Mouse (Mus musculus) C2C12 (cell line): ENCODE measurements around the gene Gm7029. TPM values are rescaled to one million over a fixed set of nuclear protein-coding genes. Genes with fewer than 3 reads are reported as not detected.
"Not testable (repeated sequence)": the region's sequence is repeated elsewhere in the genome, so short reads cannot be mapped to it uniquely, and the experiment has no call there.

Experiments used
- H3K27me3 ChIP-seq: one replicate; pipeline ENCODE4 v1.6.1; 2011; ENCODE audit not compliant: control insufficient read depth, insufficient read depth, insufficient read length
- H3K36me3 ChIP-seq: one replicate; pipeline ENCODE4 v1.6.1; 2011; ENCODE audit not compliant: control insufficient read depth, insufficient read depth
- H3K4me3 ChIP-seq: one replicate; pipeline ENCODE4 v1.5.1; 2011; ENCODE audit warnings: mild to moderate bottlenecking, control low read depth; ENCODE audit not compliant: poor library complexity, insufficient read depth, severe bottlenecking
- H3K79me2 ChIP-seq: one replicate; pipeline ENCODE4 v1.6.1; 2011; ENCODE audit not compliant: control insufficient read depth, insufficient read depth
- H3K79me3 ChIP-seq: one replicate; pipeline ENCODE4 v1.6.1; 2011; ENCODE audit warnings: low read depth, control low read depth
- H3ac ChIP-seq: one replicate; pipeline ENCODE3; 2011; ENCODE audit warnings: low read depth; ENCODE audit not compliant: control insufficient read depth, insufficient read length
- CEBPB ChIP-seq: IDR thresholded peaks from one replicate; pipeline ENCODE4 v1.6.1; 2011; ENCODE audit warnings: low read depth, mild to moderate bottlenecking, control low read depth, moderate library complexity
- CTCF ChIP-seq: IDR thresholded peaks from one replicate; pipeline ENCODE4 v1.5.1; 2011; ENCODE audit not compliant: control insufficient read depth, insufficient read depth, insufficient read length
- FOSL1 ChIP-seq: IDR thresholded peaks from one replicate; pipeline ENCODE4 v1.8.0; 2011; ENCODE audit warnings: mild to moderate bottlenecking, low read length; ENCODE audit not compliant: poor library complexity, insufficient read depth, severe bottlenecking
- MAX ChIP-seq: IDR thresholded peaks from one replicate; pipeline ENCODE4 v1.6.1; 2011; ENCODE audit warnings: mild to moderate bottlenecking, control low read depth
- MYOD1 ChIP-seq: IDR thresholded peaks from one replicate; pipeline ENCODE4 v1.6.1; 2011; ENCODE audit warnings: low read depth; ENCODE audit not compliant: control insufficient read depth, insufficient read length
- MYOG ChIP-seq: IDR thresholded peaks from one replicate; pipeline ENCODE4 v1.6.1; 2011; ENCODE audit not compliant: control insufficient read depth, insufficient read length; ENCODE audit errors: extremely low read depth
- USF1 ChIP-seq: IDR thresholded peaks from one replicate; pipeline ENCODE4 v1.6.1; 2011; ENCODE audit warnings: low read depth, mild to moderate bottlenecking, control low read depth, moderate library complexity
- polyA plus RNA-seq: library from polyadenylated mRNA; unstranded; fragments of >200 nt; fragmentation: generic; extraction: Trizol; gene quantifications from one replicate; pipeline ENCODE4 v1.2.1, GENCODE M21; 2012; ENCODE audit warnings: missing spikeins

Gm7029 gene
- polyA plus RNA-seq, 1 experiment: not detected

GRCm38 (mm10) chr17:33902491-33902890 is 28.9 kb downstream of the Gm7029 start:
- Histone ChIP-seq H3ac (no peak overlapping the region), H3K79me3 (no peaks in the 10 kb centered on the region), H3K36me3 (no peaks in the 10 kb centered on the region), H3K79me2 (no peaks in the 10 kb centered on the region), H3K4me3 (no peak overlapping the region), H3K27me3 (no peaks in the 10 kb centered on the region)
- no peak for TF ChIP-seq CEBPB
- no peak for TF ChIP-seq MYOD1
- TF ChIP-seq FOSL1: no peak
- no peak for TF ChIP-seq MAX
- no peak for TF ChIP-seq MYOG
- TF ChIP-seq USF1: no peak
- TF ChIP-seq CTCF: no peak

DNA sequence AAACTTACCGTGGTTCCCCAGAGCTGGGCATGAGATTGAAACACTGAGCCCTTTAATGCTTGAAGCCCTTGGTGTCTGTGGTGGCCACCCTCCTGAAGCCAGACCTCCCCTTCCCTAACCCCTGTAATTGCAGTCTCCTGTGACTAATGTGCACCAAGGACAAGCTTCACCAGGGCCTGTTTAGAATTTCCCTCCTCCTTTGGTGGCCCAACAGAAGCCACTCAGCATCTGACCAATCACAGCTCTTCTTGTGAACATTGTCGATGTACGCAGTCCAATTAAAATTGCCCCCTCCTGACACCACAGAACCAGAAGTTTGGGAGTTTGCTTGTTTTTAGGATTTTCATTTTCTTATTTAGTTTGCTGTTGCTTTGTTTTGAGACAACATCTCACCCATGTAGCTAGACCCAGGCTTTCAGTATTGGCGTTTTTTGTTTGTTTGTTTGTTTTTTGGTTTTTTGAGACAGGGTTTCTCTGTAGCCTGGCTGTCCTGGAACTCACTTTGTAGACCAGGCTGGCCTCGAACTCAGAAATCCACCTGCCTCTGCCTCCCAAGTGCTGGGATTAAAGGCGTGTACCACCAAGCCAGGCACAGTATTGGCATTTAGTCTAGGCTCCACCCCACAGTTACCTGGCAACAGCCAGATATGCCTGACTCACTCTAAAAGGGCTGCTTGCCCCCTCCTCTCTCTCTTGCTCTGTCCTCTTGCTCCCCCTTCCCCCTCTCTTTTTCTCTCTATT is 30.4 kb downstream of the Gm7029 start:
- H3K79me2 ChIP-seq, H3K4me3 ChIP-seq, H3K79me3 ChIP-seq, H3K36me3 ChIP-seq, H3K27me3 ChIP-seq, H3ac ChIP-seq: not testable (repeated sequence)

DNA sequence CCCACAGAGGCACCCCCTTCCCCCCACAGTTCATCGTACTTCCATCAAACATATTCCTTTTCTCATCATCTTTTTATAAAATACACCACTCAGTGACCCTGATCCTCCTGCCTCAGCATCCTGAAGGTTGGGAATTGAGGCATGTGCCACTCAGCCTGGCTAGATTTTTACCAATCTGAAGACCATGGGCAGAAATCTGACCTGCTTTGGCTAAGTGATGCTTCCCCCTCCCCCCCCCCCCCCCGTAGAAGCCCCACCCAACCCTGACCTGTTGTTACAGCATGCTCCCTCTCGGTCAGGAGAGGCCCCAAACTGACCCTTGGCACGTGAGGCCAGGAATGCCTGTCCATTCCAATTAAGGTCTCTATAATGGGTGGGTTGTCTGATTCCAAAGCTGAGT is 31.2 kb downstream of the Gm7029 start, which contains the start of gene Platr17:
TSS of gene Platr17 (plus strand) at position 301 of the 400 bp plus-strand sequence.
- not testable (repeated sequence) for H3K79me2 ChIP-seq, H3K36me3 ChIP-seq, H3ac ChIP-seq, H3K27me3 ChIP-seq, H3K79me3 ChIP-seq, H3K4me3 ChIP-seq

DNA sequence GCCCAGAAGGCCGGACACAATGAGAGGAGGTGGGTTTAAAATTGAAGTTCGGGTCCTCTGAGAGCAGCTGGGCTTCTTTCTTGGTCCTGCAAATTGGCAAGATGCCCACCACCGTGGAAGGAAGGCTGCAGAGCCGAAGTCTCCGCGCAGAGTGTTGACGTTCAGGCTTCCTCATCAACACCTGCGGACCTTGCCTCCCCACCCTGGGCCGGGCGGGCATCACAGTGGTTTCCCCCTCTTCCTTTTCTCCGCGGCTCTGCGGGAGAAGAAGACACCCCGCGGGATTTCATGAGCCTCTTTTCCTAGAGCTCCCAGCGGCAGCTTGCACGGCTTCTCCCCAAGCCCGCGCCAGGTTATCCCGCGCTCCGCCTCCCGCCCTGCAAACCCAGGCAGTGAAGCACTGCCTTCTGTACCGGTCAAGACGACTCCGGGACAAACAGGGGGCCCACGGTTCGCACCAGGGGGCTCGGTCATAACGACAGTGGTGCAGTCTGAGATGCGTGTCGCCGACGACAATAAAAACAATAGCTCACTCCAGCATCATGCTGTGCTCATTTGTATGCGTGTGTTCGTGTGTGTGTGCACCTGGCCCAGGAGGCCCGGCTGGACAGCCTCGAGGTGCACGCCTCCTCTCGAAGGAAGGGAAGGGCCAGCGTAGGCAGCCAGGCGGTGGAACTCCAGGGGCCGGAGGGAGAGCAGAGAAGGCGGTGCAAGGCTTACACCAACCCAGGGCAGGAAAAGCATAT is 34.9 kb downstream of the Gm7029 start:
- H3K4me3 ChIP-seq: peak overlapping the region; percentile 38
- TF ChIP-seq CEBPB (no peak), CTCF (no peak), MYOD1 (no peak), FOSL1 (no peak), MYOG (no peak), USF1 (no peak), MAX (no peak)
- H3K79me3 ChIP-seq: peaks cover 3% of the 10 kb centered on the region
- peaks cover 21% of the 10 kb centered on the region for H3K36me3 ChIP-seq
- peak overlapping the region; percentile 60 for H3ac ChIP-seq
- peaks cover 38% of the 10 kb centered on the region for H3K79me2 ChIP-seq
- no peaks in the 10 kb centered on the region for H3K27me3 ChIP-seq

GRCm38 (mm10) chr17:33909077-33909868 is 35.6 kb downstream of the Gm7029 start, which contains the start of gene Daxx:
Daxx (plus strand) TSS chr17:33909414.
- H3K79me2 ChIP-seq: peaks cover 43% of the 10 kb centered on the region

DNA sequence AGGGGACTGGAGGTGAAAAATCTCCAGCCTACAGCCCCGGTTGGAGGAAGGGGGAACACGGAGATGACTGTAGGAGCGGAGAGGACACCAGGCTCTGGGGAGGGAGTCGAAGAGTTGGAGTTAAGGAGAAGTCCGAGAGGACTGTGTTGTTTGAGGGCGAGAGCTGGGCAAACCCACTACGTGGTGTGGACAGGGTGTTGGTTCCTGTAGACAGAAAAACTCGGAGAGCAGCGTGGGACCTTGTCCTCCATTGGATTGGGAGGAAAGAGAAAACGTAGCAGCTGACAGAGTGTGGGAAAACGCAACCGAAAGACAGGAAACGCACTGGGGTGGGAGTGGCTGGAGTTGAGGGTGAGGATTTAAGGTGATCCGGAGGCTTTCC is 36.2 kb downstream of the Gm7029 start:
- H3ac ChIP-seq: peak overlapping the region; percentile 98

More at GRCm38 (mm10) chr17:33909077-33909868, 35.6 kb downstream of the Gm7029 start, which contains the start of gene Daxx:
- no peaks in the 10 kb centered on the region for H3K27me3 ChIP-seq
- peak within 1 kb of the TSS; percentile 82 for H3K4me3 ChIP-seq
- peak within 1 kb of the TSS; percentile 98 for H3ac ChIP-seq
- TF ChIP-seq USF1 (no peak), MAX (peak; percentile 19)
- H3K79me3 ChIP-seq: peaks cover 3% of the 10 kb centered on the region
- H3K36me3 ChIP-seq: peaks cover 29% of the 10 kb centered on the region

More for the DNA sequence above, 36.2 kb downstream of the Gm7029 start:
- Histone ChIP-seq H3K79me2 (peaks cover 43% of the 10 kb centered on the region), H3K27me3 (no peaks in the 10 kb centered on the region), H3K4me3 (peak overlapping the region; percentile 82), H3K36me3 (peaks cover 35% of the 10 kb centered on the region), H3K79me3 (peaks cover 3% of the 10 kb centered on the region)
- peak; percentile 24 for TF ChIP-seq MAX
- no peak for TF ChIP-seq MYOD1
